Mouse (Mus musculus) CD4-positive naive resting alpha-beta T cell, adult 76 days (primary cell): ENCODE results near the gene Vmn2r31. TPM values are rescaled to one million over a fixed set of nuclear protein-coding genes. Genes with fewer than 3 reads are reported as not detected.

Source experiments
- total RNA-seq: library from RNA; stranded (reverse); gene quantifications from one replicate; pipeline ENCODE4 v1.2.4, GENCODE M21; 2023

The Vmn2r31 gene
- total RNA-seq: not detected

GRCm38 (mm10) chr7:7399603-7400002, at the start of gene Vmn2r31:
Gene Vmn2r31, minus strand, starts transcription at chr7:7399703.

DNA sequence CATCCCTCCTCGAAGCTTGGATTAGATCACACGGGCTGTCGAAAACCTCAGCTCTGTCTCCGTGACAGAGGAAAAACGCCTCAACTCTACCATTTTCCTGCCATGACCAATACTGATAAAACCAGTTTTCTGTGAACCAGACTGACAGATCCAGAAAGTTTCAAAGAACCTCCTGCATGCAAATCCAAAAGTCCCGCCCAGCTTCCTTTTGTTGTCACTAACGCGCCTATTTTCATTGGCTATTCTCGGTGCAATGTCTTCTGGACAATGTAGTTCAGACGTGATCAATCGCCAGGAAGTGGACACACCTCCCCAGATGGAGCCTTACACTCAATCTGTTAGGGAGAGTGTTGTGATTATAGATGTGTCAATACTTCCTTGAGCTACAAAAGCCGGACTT, 25.1 kb downstream of the Vmn2r31 start, which contains the start of gene Gm45783:
Gene Gm45783 (minus strand): TSS at position 143 of the 400 bp plus-strand sequence.

DNA sequence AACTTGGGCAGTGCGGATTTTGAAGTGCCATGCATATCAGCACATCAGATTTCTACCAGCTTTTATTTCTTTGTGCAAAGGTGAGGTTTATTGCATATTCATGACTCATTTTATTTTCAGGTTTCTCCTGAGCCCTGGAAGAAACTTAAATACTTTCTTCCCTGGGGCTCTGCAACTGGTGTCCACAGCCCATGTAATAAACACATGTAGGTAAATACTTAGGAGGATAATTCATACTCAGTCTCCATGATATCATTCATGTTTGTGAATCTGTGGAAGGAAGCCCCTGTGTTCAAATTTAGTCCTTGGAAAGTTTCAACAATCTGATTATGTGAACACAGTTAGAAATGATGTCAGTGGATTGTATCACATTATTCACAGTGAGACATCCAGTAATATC, 62.0 kb downstream of the Vmn2r31 start, which contains the start of gene Vmn2r30:
Gene Vmn2r30 (minus strand): TSS at position 101 of the 400 bp plus-strand sequence.

Other genes with a start within 250 kb of the Vmn2r31 start
- 2.1 TPM for gene Zfp418, start 228.4 kb downstream of the Vmn2r31 start, total RNA-seq
- 1.6 TPM for gene Zfp772, start 189.7 kb downstream of the Vmn2r31 start, total RNA-seq
- not detected for gene Vmn2r29, start 152.4 kb downstream of the Vmn2r31 start, total RNA-seq
- 2.1 TPM for gene Gm45844, start 121.4 kb downstream of the Vmn2r31 start, total RNA-seq
- 47.1 TPM for gene Clcn4, start 98.9 kb downstream of the Vmn2r31 start, total RNA-seq
- not detected for gene Vmn2r30, start 62.1 kb downstream of the Vmn2r31 start, total RNA-seq
- not detected for gene Gm45783, start 25.1 kb downstream of the Vmn2r31 start, total RNA-seq
- gene Vmn2r32, start 80.3 kb upstream of the Vmn2r31 start, total RNA-seq: not detected
- gene Vmn2r33, start 167.1 kb upstream of the Vmn2r31 start, total RNA-seq: not detected